Mouse (Mus musculus) forebrain, embryonic 15.5 days (tissue): Measurements from ENCODE around the gene Btbd3. TPM values are rescaled to one million over a fixed set of nuclear protein-coding genes. Genes with fewer than 3 reads are reported as not detected.

Experiments
- ATAC-seq: fragments of 200-750 bp; cut with Nextera tagmentation; replicated peaks from 2 replicates; pipeline ENCODE4 v1.8.0; 2017; ENCODE audit warnings: mild to moderate bottlenecking, moderate TSS enrichment, moderate library complexity
- H3K27ac ChIP-seq: fragments of 300-500 bp; sonication (generic); replicated peaks from 2 replicates; pipeline ENCODE4 v1.5.1; 2015; ENCODE audit warnings: mild to moderate bottlenecking, inconsistent platforms
- H3K27me3 ChIP-seq: fragments of 300-500 bp; sonication (generic); 2 replicates; pipeline ENCODE4 v1.6.1; 2015; ENCODE audit warnings: inconsistent platforms
- H3K36me3 ChIP-seq: fragments of 300-500 bp; sonication (generic); 2 replicates; pipeline ENCODE4 v1.6.1; 2015; ENCODE audit warnings: mild to moderate bottlenecking, inconsistent platforms
- H3K4me1 ChIP-seq: fragments of 300-500 bp; sonication (generic); 2 replicates; pipeline ENCODE4 v1.6.1; 2015; ENCODE audit warnings: inconsistent platforms
- H3K4me2 ChIP-seq: fragments of 300-500 bp; sonication (generic); replicated peaks from 2 replicates; pipeline ENCODE4 v1.6.1; 2015; ENCODE audit warnings: mild to moderate bottlenecking, inconsistent platforms
- H3K4me3 ChIP-seq: fragments of 300-500 bp; sonication (generic); 2 replicates; pipeline ENCODE4 v1.5.1; 2015; ENCODE audit warnings: mild to moderate bottlenecking, inconsistent platforms
- H3K9ac ChIP-seq: fragments of 300-500 bp; sonication (generic); replicated peaks from 2 replicates; pipeline ENCODE4 v1.6.1; 2015; ENCODE audit warnings: mild to moderate bottlenecking, inconsistent platforms
- H3K9me3 ChIP-seq: fragments of 300-500 bp; sonication (generic); 2 replicates; pipeline ENCODE4 v1.6.1; 2016; ENCODE audit warnings: inconsistent platforms
- WGBS: fragments of 180-500 bp; shearing (Covaris S2); methylation state at CpG from one replicate; pipeline ENCODE4 v1.1.7; 2015; ENCODE audit warnings: mixed read lengths; 5-methylcytosine and 5-hydroxymethylcytosine counted together
- polyA plus RNA-seq: library from polyadenylated mRNA; unstranded; fragments of >200 nt; fragmentation: Nextera tagmentation; extraction: Ambion mirVana; gene quantifications from 2 replicates; pipeline ENCODE4 v1.2.1, GENCODE M21; 2015

Gene Btbd3
- polyA plus RNA-seq, 1 experiment from 2014 or later: 21.7 TPM

DNA sequence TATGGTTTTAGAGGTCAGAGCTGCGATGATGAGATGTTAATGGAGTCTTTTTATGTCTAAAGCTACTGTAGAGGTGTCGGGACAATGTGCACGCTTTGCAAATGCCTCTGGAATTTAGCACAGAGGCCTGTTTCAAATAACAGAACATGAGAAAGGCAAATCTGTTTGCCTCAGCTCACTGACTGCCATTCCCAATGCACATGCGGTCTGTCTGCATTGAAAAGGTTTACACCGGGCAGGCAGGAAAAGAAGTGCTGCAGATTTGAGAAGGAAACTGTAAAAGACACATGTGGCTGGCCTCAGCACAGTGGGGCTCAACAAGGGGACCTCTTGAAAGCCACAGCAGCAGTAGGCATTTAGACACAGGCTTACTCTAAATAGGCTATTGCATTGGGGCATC lies 156.2 kb downstream of the Btbd3 start:
- H3K4me2 ChIP-seq: no peak overlapping the region
- no peaks in the 10 kb centered on the region for H3K9me3 ChIP-seq
- H3K4me1 ChIP-seq: no peaks in the 10 kb centered on the region
- no peak overlapping the region for H3K4me3 ChIP-seq
- no peaks in the 10 kb centered on the region for H3K36me3 ChIP-seq
- no peak overlapping the region for H3K27ac ChIP-seq
- ATAC-seq: no peak
- H3K27me3 ChIP-seq: no peaks in the 10 kb centered on the region
- H3K9ac ChIP-seq: no peak overlapping the region
- WGBS: 52% methylated on average over 5 of the region's 5 CpGs

DNA sequence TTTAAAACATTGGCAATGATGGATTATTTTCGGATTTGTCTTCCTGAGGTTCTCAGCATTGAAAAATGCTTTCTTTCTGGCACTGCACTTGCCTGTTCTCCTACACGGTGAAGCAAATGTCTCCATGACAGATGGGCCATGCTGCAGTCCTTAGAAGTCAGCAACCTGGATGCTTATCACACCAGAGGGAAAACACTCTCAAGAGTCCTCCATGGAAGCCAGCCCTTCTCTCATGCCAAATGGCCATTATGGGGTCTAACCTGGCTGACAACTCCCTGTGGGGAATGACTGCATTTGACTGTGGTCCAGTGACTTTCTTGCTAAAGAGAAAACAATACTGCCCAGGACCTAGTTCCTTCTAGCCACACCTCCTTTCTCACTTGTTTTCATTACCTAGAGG lies 166.0 kb downstream of the Btbd3 start:
- Histone ChIP-seq H3K36me3 (no peaks in the 10 kb centered on the region), H3K4me3 (no peak overlapping the region), H3K27ac (no peak overlapping the region), H3K9ac (no peak overlapping the region), H3K27me3 (no peaks in the 10 kb centered on the region), H3K9me3 (no peaks in the 10 kb centered on the region), H3K4me2 (no peak overlapping the region), H3K4me1 (no peaks in the 10 kb centered on the region)
- no peak for ATAC-seq
- WGBS: 86% methylated on average over 2 of the region's 2 CpGs

DNA sequence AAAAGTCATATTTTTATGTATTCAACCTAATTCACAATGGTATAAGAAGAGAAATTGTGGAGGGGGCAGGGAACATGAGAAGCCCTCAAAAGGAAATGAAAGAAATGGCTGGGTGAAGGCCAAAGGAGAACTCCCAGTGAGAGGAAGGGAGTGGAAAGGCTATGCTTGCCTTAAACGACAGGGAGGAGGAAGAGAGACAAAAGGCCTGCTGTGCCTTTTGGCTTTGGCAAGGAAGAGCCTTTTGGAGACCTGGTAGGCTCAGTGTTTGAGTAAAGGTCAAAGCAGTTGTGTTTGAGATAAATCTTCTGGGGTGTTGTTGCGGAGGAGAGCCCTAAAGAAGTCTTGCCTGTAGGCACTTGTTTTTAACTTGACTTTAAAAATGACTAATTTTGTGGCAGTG lies 175.6 kb downstream of the Btbd3 start:
- Histone ChIP-seq H3K4me2 (no peak overlapping the region), H3K27me3 (no peaks in the 10 kb centered on the region), H3K27ac (no peak overlapping the region), H3K4me3 (no peak overlapping the region), H3K9ac (no peak overlapping the region), H3K36me3 (no peaks in the 10 kb centered on the region), H3K4me1 (peaks cover 5% of the 10 kb centered on the region; the same call in 1 of the 2 replicates), H3K9me3 (no peaks in the 10 kb centered on the region)
- WGBS: 53% methylated on average over 2 of the region's 2 CpGs
- ATAC-seq: no peak

DNA sequence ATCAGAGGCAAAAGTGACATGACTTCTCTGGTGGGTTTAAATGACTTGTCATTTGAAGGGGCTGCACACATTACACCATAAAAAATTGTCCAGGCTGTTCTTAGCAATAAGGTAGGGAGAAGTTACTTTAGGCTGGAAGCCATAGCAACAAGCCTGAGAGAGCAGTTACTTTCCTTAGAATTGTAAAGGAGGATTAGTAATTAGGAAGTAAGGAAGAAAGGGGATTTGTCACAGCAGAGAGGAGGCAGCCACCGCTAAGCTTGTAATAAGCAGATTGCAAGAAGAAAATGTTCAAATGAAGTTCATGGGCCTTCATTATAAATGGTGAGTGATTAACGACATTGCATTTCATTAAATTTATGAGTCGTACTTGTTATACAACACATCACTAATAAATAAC lies 190.1 kb downstream of the Btbd3 start:
- Histone ChIP-seq H3K4me3 (no peak overlapping the region), H3K36me3 (no peaks in the 10 kb centered on the region), H3K27me3 (no peaks in the 10 kb centered on the region), H3K4me2 (no peak overlapping the region), H3K9me3 (no peaks in the 10 kb centered on the region), H3K27ac (no peak overlapping the region), H3K9ac (no peak overlapping the region), H3K4me1 (0 out of 2 replicates have a peak, but pooled peaks cover 3% of the 10 kb centered on the region)
- ATAC-seq: no peak
- 8% methylated on average over 3 of the region's 3 CpGs for WGBS

DNA sequence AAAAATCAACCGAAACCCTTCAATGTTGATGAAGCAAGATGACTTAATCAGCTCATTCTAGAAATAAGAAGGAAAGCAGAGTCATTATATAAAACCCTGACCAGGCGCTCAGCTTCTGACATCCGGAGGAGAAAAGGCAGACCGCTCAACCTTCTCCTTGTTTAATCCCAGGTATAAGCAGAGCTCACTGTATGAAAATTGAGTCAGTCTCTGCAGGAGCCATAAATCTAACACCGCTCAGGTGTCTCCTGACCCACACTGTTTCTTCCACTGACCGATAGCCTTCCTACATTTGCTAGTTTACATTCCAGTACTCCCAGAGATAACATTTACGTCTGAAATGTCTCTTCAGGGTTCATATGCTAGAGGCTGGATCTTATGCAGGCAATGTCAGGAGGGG lies 190.6 kb downstream of the Btbd3 start:
- H3K4me3 ChIP-seq: no peak overlapping the region
- no peaks in the 10 kb centered on the region for H3K27me3 ChIP-seq
- H3K27ac ChIP-seq: no peak overlapping the region
- H3K4me2 ChIP-seq: no peak overlapping the region
- no peak for ATAC-seq
- no peaks in the 10 kb centered on the region for H3K9me3 ChIP-seq
- H3K4me1 ChIP-seq: 0 out of 2 replicates have a peak, but pooled peaks cover 3% of the 10 kb centered on the region
- H3K36me3 ChIP-seq: no peaks in the 10 kb centered on the region
- H3K9ac ChIP-seq: no peak overlapping the region
- 45% methylated on average over 7 of the region's 7 CpGs for WGBS

DNA sequence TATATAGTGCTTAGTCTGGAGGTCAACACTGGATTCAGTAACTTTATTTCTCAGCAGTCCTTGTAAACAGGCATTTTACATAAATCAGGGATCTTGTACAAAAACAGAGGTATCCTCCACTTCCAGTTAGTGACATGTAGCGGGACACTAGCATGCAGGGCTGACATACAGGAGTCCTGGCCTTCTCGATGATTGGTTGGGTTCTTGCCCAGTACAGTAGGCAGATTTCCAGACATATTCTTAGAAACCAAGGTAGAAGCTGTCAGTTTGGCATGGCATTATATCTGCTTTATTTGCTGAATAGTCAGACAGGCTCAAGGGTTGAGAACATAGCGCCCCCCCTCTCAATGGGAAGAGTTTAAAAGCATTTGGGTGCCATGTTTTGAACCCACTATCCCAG lies 191.3 kb downstream of the Btbd3 start:
- 85% methylated on average over 3 of the region's 3 CpGs for WGBS
- Histone ChIP-seq H3K4me1 (0 out of 2 replicates have a peak, but pooled peaks cover 3% of the 10 kb centered on the region), H3K4me3 (no peak overlapping the region), H3K27ac (no peak overlapping the region), H3K27me3 (no peaks in the 10 kb centered on the region), H3K9me3 (no peaks in the 10 kb centered on the region), H3K36me3 (no peaks in the 10 kb centered on the region), H3K4me2 (no peak overlapping the region), H3K9ac (no peak overlapping the region)
- no peak for ATAC-seq

DNA sequence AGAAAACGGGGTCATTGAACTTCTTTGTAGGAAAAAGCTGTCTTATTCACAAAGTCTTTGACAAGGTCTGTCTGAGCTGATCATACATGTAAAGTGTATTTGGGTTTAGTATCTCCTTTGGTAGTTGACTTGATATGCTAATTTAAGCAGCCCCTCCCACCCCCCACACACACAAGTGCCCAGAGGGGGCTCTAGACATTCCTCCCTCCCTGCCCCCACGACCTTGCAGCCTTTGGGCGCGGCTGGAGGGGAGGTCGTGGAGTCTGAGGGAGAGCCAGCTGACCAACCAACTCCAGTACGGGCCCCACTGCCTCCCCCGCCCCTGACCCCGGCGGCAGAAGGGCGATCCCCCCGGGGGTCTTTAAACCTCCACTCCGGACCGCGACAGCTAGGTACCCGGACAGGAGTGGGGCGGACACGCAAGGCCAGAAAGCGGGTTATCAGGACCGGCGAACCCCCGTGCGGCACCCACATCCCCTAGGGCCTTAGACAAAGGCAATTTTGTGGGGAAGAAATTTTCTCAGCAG lies 211.7 kb downstream of the Btbd3 start:
- Histone ChIP-seq H3K9me3 (no peaks in the 10 kb centered on the region), H3K9ac (no peak overlapping the region), H3K4me2 (no peak overlapping the region), H3K4me1 (no peaks in the 10 kb centered on the region), H3K4me3 (no peak overlapping the region), H3K36me3 (no peaks in the 10 kb centered on the region), H3K27me3 (no peaks in the 10 kb centered on the region), H3K27ac (no peak overlapping the region)
- no peak for ATAC-seq
- WGBS: 77% methylated on average over 22 of the region's 22 CpGs

DNA sequence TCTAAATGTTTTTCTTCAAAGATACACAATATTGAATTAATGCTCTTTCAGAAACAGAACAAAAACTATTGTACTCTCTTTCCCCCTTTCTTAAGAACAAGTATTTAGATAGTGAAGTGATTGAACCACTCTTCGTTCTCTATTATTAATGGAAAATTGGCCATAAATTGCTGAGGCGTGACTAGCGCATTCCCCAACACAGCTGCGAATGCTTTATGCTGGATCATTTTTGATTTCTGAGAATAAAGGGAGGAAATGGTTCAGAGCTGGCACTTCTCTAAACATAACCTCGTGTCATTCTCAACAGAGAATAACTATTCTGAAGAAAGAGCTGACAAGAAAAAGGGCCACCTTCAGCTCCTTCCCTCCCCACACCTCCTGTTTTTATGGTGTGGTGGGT lies 217.0 kb downstream of the Btbd3 start:
- 0 out of 2 replicates have a peak, but pooled peaks have one; percentile 32 for ATAC-seq
- no peak overlapping the region for H3K9ac ChIP-seq
- H3K4me3 ChIP-seq: no peak overlapping the region
- H3K9me3 ChIP-seq: no peaks in the 10 kb centered on the region
- no peaks in the 10 kb centered on the region for H3K36me3 ChIP-seq
- no peak overlapping the region for H3K27ac ChIP-seq
- H3K4me2 ChIP-seq: no peak overlapping the region
- H3K27me3 ChIP-seq: no peaks in the 10 kb centered on the region
- WGBS: 78% methylated on average over 5 of the region's 5 CpGs
- no peaks in the 10 kb centered on the region for H3K4me1 ChIP-seq

DNA sequence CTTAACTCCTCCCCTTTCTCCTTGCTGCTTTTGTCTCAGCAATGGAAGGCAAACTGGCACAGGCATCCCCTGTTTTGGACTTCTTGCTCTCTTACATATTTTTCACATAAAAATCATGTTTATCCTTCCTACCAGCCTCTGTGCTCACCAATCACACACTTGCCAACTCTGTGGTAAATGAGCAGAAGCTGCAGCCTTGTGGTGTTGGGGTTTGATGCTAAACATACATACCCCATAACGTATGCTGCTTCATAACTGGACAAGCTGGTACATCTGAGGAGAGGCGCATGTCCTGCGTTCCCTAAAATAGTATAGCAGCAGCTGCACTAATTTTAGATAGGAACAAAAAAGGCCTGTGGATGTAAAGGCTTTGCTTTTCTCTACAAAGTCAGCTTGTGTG lies 220.1 kb downstream of the Btbd3 start:
- no peak; the same call in 1 of the 2 replicates for ATAC-seq
- WGBS: 76% methylated on average over 3 of the region's 3 CpGs
- H3K9ac ChIP-seq: no peak overlapping the region
- no peak overlapping the region for H3K4me3 ChIP-seq
- no peaks in the 10 kb centered on the region for H3K27me3 ChIP-seq
- no peaks in the 10 kb centered on the region for H3K4me1 ChIP-seq
- H3K36me3 ChIP-seq: no peaks in the 10 kb centered on the region
- H3K9me3 ChIP-seq: no peaks in the 10 kb centered on the region
- no peak overlapping the region for H3K27ac ChIP-seq
- H3K4me2 ChIP-seq: no peak overlapping the region

DNA sequence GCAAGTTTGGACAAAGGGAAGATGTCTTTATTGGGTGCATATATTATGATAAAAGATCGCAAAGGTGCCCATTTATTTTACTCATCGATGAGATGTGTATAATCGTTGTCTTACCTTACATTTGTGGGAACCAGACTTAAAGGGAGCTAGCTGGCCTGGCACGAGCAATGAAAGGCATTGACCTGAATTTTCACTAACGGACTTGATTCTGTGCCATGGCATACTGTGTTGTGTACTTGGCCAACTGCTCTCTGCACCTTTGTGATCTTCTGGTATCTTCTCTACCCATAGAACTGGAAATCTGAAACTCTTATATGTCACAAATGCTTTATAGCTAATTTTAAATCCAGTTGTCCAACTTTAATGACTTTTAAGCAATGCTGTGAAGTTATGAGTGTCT lies 220.9 kb downstream of the Btbd3 start:
- Histone ChIP-seq H3K9me3 (no peaks in the 10 kb centered on the region), H3K36me3 (no peaks in the 10 kb centered on the region), H3K27me3 (no peaks in the 10 kb centered on the region), H3K27ac (no peak overlapping the region), H3K4me2 (no peak overlapping the region), H3K4me1 (no peaks in the 10 kb centered on the region), H3K4me3 (no peak overlapping the region), H3K9ac (no peak overlapping the region)
- 87% methylated on average over 5 of the region's 5 CpGs for WGBS
- no peak for ATAC-seq

DNA sequence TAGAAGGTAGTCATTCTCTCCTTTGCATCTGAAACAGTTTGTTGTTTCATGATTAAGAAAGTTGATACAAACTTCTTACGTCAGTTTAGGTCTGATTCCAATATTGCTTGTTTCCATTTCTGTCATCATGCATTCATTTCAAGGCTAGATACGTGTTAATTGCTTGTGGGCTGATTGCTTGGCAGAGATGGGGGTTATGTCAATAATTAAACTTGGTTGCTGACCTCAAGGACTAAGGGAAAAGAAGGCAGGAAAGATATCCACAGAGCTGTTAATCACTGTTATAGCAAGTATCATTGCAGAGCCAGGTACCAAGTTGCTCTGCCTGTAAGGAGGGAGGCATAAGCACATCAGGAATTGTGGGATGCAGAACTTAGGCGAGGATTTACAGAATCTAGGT lies 226.2 kb downstream of the Btbd3 start:
- H3K4me2 ChIP-seq: no peak overlapping the region
- no peak overlapping the region for H3K4me3 ChIP-seq
- H3K27ac ChIP-seq: no peak overlapping the region
- no peaks in the 10 kb centered on the region for H3K4me1 ChIP-seq
- H3K27me3 ChIP-seq: no peaks in the 10 kb centered on the region
- 84% methylated on average over 3 of the region's 3 CpGs for WGBS
- no peaks in the 10 kb centered on the region for H3K9me3 ChIP-seq
- no peak for ATAC-seq
- H3K9ac ChIP-seq: no peak overlapping the region
- no peaks in the 10 kb centered on the region for H3K36me3 ChIP-seq

DNA sequence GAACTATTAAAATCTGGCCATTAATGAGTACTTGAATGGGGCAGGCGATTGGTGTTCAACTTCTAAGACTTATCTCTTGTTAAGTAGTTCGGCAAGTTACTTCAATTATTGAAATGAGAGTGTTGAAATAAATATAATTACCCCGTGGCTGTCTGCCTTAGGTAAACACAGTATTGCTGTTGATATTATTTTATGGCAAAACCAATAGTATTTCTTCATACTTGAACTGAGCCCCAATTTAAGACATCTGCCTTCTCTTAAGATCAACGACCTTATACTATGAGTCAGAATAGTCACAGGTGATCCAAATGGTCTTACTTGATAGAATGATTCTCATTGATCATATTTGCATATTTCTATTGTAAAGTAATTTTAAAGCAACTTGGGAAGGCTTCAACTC lies 228.5 kb downstream of the Btbd3 start:
- H3K27me3 ChIP-seq: no peaks in the 10 kb centered on the region
- H3K4me2 ChIP-seq: no peak overlapping the region
- no peak for ATAC-seq
- H3K36me3 ChIP-seq: no peaks in the 10 kb centered on the region
- H3K9ac ChIP-seq: no peak overlapping the region
- no peak overlapping the region for H3K4me3 ChIP-seq
- no peak overlapping the region for H3K27ac ChIP-seq
- H3K9me3 ChIP-seq: no peaks in the 10 kb centered on the region
- WGBS: 84% methylated on average over 4 of the region's 4 CpGs
- no peaks in the 10 kb centered on the region for H3K4me1 ChIP-seq

DNA sequence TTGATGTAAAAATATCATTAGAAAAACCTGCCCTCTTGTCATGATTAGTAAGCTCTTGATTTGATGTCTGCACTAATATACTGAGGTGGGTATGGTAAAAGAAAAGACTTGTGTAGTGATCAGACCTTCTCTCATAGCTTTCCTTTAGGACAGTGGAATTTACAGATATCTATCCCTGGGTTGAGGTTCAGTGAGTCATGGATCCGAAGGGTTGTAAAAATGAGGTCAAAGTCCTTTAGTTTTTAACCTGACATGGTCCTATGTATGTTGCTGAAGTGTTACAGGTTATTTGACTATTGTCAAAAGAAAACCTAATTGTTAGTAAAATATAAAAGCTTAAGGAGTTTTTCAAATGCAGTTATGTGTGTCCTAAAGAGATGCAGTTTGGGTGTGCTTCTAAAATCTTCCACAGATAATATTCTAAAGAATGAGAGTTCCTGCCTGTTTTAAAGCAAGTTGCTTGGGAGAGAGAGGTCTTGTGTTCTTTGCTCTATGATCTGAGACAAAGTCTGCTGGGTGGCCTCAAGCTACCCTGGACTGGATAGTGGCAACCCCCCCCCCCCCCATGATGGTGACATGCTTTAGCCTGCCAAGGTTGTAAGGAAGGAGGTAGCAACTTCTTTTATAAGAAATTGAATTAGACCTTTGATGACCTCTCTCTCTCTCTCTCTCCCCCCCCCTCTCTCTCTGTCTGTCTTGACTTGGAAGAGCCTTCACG lies 234.5 kb downstream of the Btbd3 start:
- Histone ChIP-seq H3K9me3 (no peaks in the 10 kb centered on the region), H3K4me3 (no peak overlapping the region), H3K9ac (no peak overlapping the region), H3K4me1 (no peaks in the 10 kb centered on the region), H3K27me3 (no peaks in the 10 kb centered on the region), H3K36me3 (no peaks in the 10 kb centered on the region), H3K27ac (no peak overlapping the region), H3K4me2 (no peak overlapping the region)
- no peak for ATAC-seq
- 80% methylated on average over 2 of the region's 2 CpGs for WGBS
